Mouse (Mus musculus): ENCODE data around the gene Zc3h13. TPM values are rescaled to one million over a fixed set of nuclear protein-coding genes. Genes with fewer than 3 reads are reported as not detected.

The Zc3h13 gene
- polyA plus RNA-seq (2015; fragmentation: Nextera tagmentation; extraction: Ambion mirVana) = 53.4 and 54.7 TPM in 2 replicates

DNA sequence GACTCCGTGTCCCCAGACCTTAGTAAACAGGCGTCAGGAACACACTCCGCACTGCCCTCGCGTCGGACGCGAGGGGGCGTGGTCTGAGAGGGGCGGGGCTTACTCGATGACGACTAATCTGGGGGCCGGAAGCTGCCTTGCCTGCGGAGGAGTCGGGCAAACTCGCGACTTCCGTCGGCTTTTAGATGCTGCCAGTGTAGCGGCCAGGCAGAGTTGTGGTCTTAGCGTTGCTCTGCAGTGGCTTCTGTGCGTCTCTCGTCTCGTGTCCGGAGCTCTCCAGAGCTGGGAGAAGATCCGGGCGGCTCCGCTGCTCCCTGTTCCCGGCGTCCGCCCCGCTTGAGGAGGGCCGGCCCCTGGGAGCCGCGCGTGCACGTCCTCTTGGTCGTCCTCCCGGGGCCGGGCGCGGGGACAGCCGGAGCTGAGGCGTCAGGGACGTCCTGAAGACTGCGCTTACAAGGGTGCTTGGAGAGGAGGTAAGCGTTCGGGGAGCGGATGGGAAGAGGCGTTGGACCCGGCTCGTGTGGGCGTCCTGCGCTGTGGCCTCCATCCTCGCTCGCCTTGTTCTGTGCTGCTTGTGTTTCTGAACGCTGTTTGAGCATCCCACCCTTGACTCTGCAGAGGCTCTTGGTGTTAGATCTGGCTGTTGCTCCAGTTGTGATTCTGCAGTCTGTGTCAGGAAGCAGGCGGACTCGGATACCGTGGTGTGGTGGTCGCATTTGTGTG lies at the start of gene Zc3h13:
Gene Zc3h13 (plus strand): TSS at position 181 of the 723 bp plus-strand sequence.
- peak within 1 kb of the TSS; percentile 86 for H3K9ac ChIP-seq (replicated peaks; ENCODE audit: low read depth, low read length)
- under 1% methylated on average over 61 of the region's 61 CpGs for WGBS
- peaks cover 24% of the 10 kb centered on the region for H3K4me1 ChIP-seq (replicated peaks; ENCODE audit: control insufficient read depth, insufficient read depth, low read length)
- H3K36me3 ChIP-seq (ENCODE audit: control insufficient read depth, insufficient read depth) = no peaks in the 10 kb centered on the region
- H3K4me2 ChIP-seq (ENCODE audit: low read length) = peak within 1 kb of the TSS; percentile 96
- H3K27ac ChIP-seq (ENCODE audit: low read length) = peak within 1 kb of the TSS; percentile 86
- peak; percentile 97 for ATAC-seq
- no peaks in the 10 kb centered on the region for H3K27me3 ChIP-seq (replicated peaks; ENCODE audit: control insufficient read depth, insufficient read depth, low read length)
- peak within 1 kb of the TSS; percentile 98 for H3K4me3 ChIP-seq (replicated peaks; ENCODE audit: low read length)
- no peaks in the 10 kb centered on the region for H3K9me3 ChIP-seq (ENCODE audit: control insufficient read depth, low read length)

DNA sequence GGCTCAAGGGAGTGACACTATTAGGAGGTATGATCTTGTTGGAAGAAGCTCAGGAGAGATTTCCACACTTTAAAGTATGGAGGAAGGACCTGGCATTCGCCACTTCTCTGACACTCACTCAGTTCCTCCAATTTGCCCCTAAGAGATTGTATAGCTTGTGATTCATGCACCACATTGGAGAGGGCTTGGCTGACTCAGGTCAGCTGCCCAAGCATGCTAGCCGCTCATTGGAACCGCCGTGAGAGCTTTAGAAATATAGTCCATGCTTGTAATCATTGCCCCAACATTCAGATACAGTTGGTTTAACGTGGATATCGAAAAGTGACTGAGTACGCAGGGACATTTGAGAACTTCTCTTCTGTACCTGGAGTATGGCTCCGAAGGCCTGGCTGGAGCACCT lies 48.6 kb upstream of the Zc3h13 start:
- ATAC-seq = peak; percentile 24
- H3K4me2 ChIP-seq (ENCODE audit: low read length) = peak overlapping the region; percentile 46
- peaks cover 27% of the 10 kb centered on the region for H3K4me1 ChIP-seq (replicated peaks; ENCODE audit: control insufficient read depth, insufficient read depth, low read length)
- no peaks in the 10 kb centered on the region for H3K36me3 ChIP-seq (ENCODE audit: control insufficient read depth, insufficient read depth)
- H3K27me3 ChIP-seq (replicated peaks; ENCODE audit: control insufficient read depth, insufficient read depth, low read length) = no peaks in the 10 kb centered on the region
- WGBS = 22% methylated on average over 8 of the region's 8 CpGs
- H3K9ac ChIP-seq (replicated peaks; ENCODE audit: low read depth, low read length) = no peak overlapping the region
- H3K4me3 ChIP-seq (replicated peaks; ENCODE audit: low read length) = peak overlapping the region; percentile 13
- H3K9me3 ChIP-seq (ENCODE audit: control insufficient read depth, low read length) = no peaks in the 10 kb centered on the region
- H3K27ac ChIP-seq (ENCODE audit: low read length) = peak overlapping the region; percentile 88

DNA sequence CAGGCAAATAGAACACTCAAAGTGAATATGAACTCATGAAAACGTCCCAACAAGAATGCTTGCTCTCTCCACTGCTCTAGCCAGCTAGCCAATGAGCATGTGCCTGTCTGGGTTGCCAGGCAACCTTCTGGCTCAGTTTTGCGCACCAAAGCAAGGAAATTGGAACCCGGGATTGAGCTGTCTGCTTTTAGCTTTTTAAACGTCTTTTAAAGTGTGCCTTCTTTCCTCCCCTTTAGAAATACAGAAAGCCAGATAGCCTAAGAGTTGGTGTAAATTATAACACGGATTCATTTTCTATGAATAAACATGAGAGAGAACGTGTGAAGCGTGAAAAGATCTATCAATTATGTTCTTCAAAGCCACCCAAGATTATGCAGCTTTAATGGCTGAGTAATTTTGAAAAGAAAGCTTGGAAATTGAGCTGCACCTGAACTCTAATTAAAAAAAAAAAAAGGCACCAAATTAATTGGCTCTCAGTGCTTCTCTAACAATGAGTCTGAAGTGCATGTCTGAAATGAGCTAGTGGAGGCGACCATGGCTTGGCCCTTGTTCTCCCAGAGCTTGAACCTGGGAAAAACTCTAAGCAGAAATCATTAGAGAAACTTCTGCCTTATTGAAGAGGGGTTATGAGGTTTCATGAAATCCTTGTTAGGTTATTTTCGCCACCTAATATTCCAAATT lies 48.1 kb upstream of the Zc3h13 start:
- Histone ChIP-seq H3K36me3 (ENCODE audit: control insufficient read depth, insufficient read depth) (no peaks in the 10 kb centered on the region), H3K27ac (ENCODE audit: low read length) (peak overlapping the region; percentile 88), H3K4me1 (replicated peaks; ENCODE audit: control insufficient read depth, insufficient read depth, low read length) (peaks cover 27% of the 10 kb centered on the region), H3K27me3 (replicated peaks; ENCODE audit: control insufficient read depth, insufficient read depth, low read length) (no peaks in the 10 kb centered on the region), H3K9ac (replicated peaks; ENCODE audit: low read depth, low read length) (no peak overlapping the region), H3K4me3 (replicated peaks; ENCODE audit: low read length) (peak overlapping the region; percentile 13), H3K9me3 (ENCODE audit: control insufficient read depth, low read length) (no peaks in the 10 kb centered on the region), H3K4me2 (ENCODE audit: low read length) (peak overlapping the region; percentile 46)
- peak; percentile 95 for ATAC-seq
- WGBS = 3% methylated on average over 9 of the region's 9 CpGs

DNA sequence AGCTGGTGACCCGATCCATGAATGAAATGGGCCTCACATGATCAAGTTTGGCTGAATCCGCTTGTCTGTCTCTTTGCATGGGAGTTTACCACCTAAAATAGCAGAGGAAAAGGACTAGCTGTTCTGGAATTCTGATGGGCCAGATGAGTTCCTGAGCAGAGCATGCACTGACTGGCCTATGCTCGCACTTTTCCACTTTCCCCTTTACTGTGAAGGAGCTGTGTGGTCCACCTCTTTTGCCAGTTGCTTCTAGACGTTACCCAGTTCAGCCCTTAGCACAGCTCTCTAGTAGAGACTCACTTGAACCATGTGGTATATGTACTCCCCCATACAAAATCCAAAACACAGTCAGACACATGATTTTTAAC lies 47.6 kb upstream of the Zc3h13 start:
- H3K27me3 ChIP-seq (replicated peaks; ENCODE audit: control insufficient read depth, insufficient read depth, low read length) = no peaks in the 10 kb centered on the region
- no peak overlapping the region for H3K9ac ChIP-seq (replicated peaks; ENCODE audit: low read depth, low read length)
- H3K27ac ChIP-seq (ENCODE audit: low read length) = peak overlapping the region; percentile 82
- H3K4me3 ChIP-seq (replicated peaks; ENCODE audit: low read length) = no peak overlapping the region
- no peak overlapping the region; the same call in 1 of the 2 replicates for H3K4me2 ChIP-seq (ENCODE audit: low read length)
- H3K4me1 ChIP-seq (replicated peaks; ENCODE audit: control insufficient read depth, insufficient read depth, low read length) = peaks cover 27% of the 10 kb centered on the region
- WGBS = 15% methylated on average over 4 of the region's 4 CpGs
- no peaks in the 10 kb centered on the region for H3K9me3 ChIP-seq (ENCODE audit: control insufficient read depth, low read length)
- H3K36me3 ChIP-seq (ENCODE audit: control insufficient read depth, insufficient read depth) = no peaks in the 10 kb centered on the region
- ATAC-seq = peak; percentile 25

DNA sequence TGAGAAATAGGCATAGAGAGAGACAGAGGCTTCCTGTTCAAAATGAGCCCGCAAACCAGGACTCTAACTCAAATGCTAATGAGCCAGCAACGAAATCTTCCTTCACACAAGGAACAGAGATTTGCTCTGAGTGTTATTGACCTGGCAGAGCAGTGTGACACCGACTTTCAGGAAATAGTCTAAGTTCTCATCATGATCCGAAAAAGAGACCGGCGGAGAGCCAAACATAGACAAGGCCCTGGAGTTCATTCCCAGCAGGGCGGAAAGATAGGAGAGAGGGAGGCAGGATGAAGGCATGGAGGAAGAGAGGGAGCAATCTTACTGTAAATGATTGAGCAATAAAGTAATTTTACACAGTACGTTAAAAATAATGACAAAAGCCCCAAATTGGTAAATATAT lies 47.1 kb upstream of the Zc3h13 start:
- ATAC-seq = no peak
- Histone ChIP-seq H3K36me3 (ENCODE audit: control insufficient read depth, insufficient read depth) (no peaks in the 10 kb centered on the region), H3K9me3 (ENCODE audit: control insufficient read depth, low read length) (no peaks in the 10 kb centered on the region), H3K4me3 (replicated peaks; ENCODE audit: low read length) (no peak overlapping the region), H3K4me1 (replicated peaks; ENCODE audit: control insufficient read depth, insufficient read depth, low read length) (peaks cover 27% of the 10 kb centered on the region), H3K27me3 (replicated peaks; ENCODE audit: control insufficient read depth, insufficient read depth, low read length) (no peaks in the 10 kb centered on the region), H3K27ac (ENCODE audit: low read length) (peak overlapping the region; percentile 82), H3K4me2 (ENCODE audit: low read length) (no peak overlapping the region), H3K9ac (replicated peaks; ENCODE audit: low read depth, low read length) (no peak overlapping the region)
- 33% methylated on average over 8 of the region's 8 CpGs for WGBS

DNA sequence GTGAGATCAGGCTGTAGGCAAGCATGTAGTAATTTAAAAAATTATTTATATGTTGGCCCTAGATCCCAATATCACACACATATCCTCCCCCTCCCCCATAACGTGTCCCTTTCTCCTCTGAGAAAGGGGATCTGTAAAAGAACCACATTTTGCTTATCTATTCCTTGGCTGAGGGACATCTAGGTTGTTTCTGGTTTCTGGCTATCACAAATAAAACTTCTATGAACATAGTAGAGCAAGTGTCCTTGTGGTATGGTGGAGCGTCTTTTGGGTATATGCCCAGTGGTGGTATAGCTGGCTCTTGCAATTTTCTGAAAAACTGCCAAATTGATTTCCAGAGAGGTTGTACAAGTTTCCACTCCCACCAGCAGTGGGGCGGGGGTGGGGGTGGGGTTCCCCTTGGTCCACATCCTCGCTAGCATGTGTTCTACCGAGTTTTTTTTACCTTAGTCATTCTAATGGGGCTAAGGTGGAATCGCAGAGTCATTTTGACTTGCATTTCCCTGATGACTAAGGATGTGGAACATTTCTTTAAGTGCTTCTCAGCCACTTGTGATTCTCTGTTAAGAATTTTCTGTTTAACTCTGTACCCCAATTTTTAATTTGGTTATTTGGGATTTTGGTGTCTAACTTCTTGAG lies 46.0 kb upstream of the Zc3h13 start:
- 67% methylated on average over 6 of the region's 6 CpGs for WGBS
- no peak for ATAC-seq

DNA sequence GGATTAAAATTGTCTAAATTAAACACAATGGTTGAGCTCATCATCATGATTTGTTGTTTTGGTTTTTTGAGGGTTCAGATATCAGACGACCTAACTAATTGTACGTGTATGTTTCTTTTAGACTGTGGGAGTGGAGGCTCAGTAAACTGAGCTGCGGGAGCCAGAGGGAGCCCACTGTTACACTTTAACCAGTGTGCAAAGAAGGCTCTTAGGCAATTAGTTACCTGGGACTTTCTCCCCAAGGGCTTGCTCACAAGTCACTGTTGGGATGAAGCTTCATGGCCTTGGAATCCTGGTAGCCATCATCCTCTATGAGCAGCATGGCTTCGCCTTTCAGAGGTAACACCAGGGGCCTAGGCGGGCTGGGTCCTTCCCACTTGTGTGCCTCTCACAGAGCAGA lies 42.1 kb upstream of the Zc3h13 start, which contains the start of gene Cpb2:
Gene Cpb2 (plus strand): TSS at position 201 of the 400 bp plus-strand sequence.
- no peak within 1 kb of the TSS for H3K4me3 ChIP-seq (replicated peaks; ENCODE audit: low read length)
- peaks cover 16% of the 10 kb centered on the region for H3K4me1 ChIP-seq (replicated peaks; ENCODE audit: control insufficient read depth, insufficient read depth, low read length)
- no peaks in the 10 kb centered on the region for H3K9me3 ChIP-seq (ENCODE audit: control insufficient read depth, low read length)
- WGBS = 95% methylated on average over 5 of the region's 5 CpGs
- H3K9ac ChIP-seq (replicated peaks; ENCODE audit: low read depth, low read length) = no peak within 1 kb of the TSS
- no peak for ATAC-seq
- H3K27me3 ChIP-seq (replicated peaks; ENCODE audit: control insufficient read depth, insufficient read depth, low read length) = no peaks in the 10 kb centered on the region
- no peaks in the 10 kb centered on the region for H3K36me3 ChIP-seq (ENCODE audit: control insufficient read depth, insufficient read depth)
- no peak within 1 kb of the TSS for H3K27ac ChIP-seq (ENCODE audit: low read length)
- no peak within 1 kb of the TSS for H3K4me2 ChIP-seq (ENCODE audit: low read length)

More for the DNA sequence above, 46.0 kb upstream of the Zc3h13 start:
- Histone ChIP-seq H3K27me3 (replicated peaks; ENCODE audit: control insufficient read depth, insufficient read depth, low read length) (no peaks in the 10 kb centered on the region), H3K9ac (replicated peaks; ENCODE audit: low read depth, low read length) (no peak overlapping the region), H3K4me2 (ENCODE audit: low read length) (no peak overlapping the region), H3K4me3 (replicated peaks; ENCODE audit: low read length) (no peak overlapping the region), H3K36me3 (ENCODE audit: control insufficient read depth, insufficient read depth) (no peaks in the 10 kb centered on the region), H3K9me3 (ENCODE audit: control insufficient read depth, low read length) (no peaks in the 10 kb centered on the region), H3K4me1 (replicated peaks; ENCODE audit: control insufficient read depth, insufficient read depth, low read length) (peaks cover 27% of the 10 kb centered on the region), H3K27ac (ENCODE audit: low read length) (no peak overlapping the region; the same call in 1 of the 2 replicates)

DNA sequence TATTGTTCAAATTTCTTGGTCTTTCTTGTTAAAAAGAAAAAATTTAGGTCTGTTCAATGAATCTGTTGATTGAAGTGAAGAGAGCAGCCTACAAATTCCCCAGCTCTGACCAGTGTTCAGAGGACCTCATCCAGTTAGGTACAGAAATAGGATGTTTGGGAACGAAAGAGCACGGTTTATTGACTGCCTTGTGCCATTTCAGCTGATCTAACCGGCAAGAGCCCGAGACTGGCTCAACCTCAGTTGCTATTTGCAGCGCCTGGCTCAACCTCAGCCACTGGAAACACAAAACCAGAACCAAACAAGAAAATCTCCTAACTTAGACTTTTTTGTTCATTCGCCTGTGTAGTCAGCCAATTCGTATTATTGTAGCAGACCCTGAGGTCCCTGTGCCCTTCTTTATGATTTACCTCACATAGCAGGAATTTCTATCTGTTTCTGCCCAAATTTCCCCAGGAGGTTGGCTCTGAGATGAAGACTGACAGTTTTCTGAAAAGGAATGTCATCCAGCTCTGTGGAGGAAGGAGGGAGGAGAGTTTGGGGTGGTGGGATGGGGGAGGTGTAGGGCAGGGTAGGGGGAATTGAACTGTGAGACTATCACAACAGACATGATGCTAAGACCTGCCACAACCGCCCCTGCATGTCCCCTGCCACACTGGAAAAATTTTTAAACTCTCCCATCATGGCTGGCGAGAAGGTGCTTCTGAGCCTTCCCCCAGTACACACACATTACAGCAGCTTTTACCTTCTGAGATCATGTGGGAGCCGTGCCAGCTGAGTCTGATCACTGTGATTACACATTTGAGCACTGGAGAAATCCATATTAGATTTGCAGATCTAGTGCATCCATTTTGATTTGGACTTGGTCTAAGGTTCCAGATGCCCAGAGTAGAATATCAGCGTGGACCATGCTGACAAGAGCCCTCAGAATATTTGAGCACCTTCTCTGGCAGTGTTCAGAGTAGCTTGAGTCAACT lies 37.9 kb upstream of the Zc3h13 start:
- ATAC-seq = peak; percentile 75
- Histone ChIP-seq H3K36me3 (ENCODE audit: control insufficient read depth, insufficient read depth) (no peaks in the 10 kb centered on the region), H3K27ac (ENCODE audit: low read length) (no peak overlapping the region), H3K4me1 (replicated peaks; ENCODE audit: control insufficient read depth, insufficient read depth, low read length) (peaks cover 8% of the 10 kb centered on the region; the same call in 1 of the 2 replicates), H3K4me3 (replicated peaks; ENCODE audit: low read length) (no peak overlapping the region), H3K27me3 (replicated peaks; ENCODE audit: control insufficient read depth, insufficient read depth, low read length) (no peaks in the 10 kb centered on the region), H3K9ac (replicated peaks; ENCODE audit: low read depth, low read length) (no peak overlapping the region), H3K4me2 (ENCODE audit: low read length) (no peak overlapping the region), H3K9me3 (ENCODE audit: control insufficient read depth, low read length) (no peaks in the 10 kb centered on the region)
- 55% methylated on average over 11 of the region's 11 CpGs for WGBS

All from forebrain, embryonic 16.5 days (tissue).